Mouse (Mus musculus): Measurements from ENCODE around the gene Clic6. TPM values are rescaled to one million over a fixed set of nuclear protein-coding genes. Genes with fewer than 3 reads are reported as not detected.

The Clic6 gene
- 5.5 and 6.8 TPM in 2 replicates for polyA plus RNA-seq (2011; ENCODE audit: insufficient read depth, insufficient read length, low read depth, missing spikeins)

DNA sequence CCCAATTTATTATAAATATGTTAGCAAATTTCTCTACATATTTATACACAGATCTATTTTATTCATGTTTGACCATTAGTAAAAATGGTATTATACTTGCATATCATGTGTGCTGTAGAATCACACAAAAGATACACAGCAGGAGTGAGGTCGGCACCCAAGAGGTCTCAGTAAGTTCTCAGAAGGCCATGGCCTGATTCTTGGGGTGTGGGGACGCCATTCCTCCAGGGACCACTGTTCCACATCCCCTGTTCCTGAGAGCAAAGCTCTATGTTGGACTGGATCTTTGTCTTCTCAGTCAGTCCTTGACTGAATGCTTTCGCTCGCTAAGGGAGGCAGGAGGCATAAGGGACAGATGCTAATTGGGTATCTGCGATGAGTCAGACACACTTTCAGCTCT lies at the start of gene Clic6:
Clic6 (plus strand) TSS at position 301 of the 400 bp plus-strand sequence.
- Histone ChIP-seq H3K27me3 (ENCODE audit: control insufficient read depth, insufficient read depth, low read length, poor library complexity, severe bottlenecking) (no peaks in the 10 kb centered on the region), H3K9ac (ENCODE audit: low read depth, poor library complexity, severe bottlenecking) (no peak within 1 kb of the TSS), H3K4me3 (ENCODE audit: low read depth, low read length) (no peak within 1 kb of the TSS), H3K4me1 (ENCODE audit: control insufficient read depth, insufficient read depth, low read length) (no peaks in the 10 kb centered on the region), H3K9me3 (replicated peaks; ENCODE audit: control insufficient read depth, insufficient read depth, low read length, poor library complexity, severe bottlenecking) (no peaks in the 10 kb centered on the region), H3K27ac (ENCODE audit: insufficient read depth, low read length) (no peak within 1 kb of the TSS), H3K36me3 (ENCODE audit: control insufficient read depth, insufficient read depth, low read length, poor library complexity, severe bottlenecking) (no peaks in the 10 kb centered on the region)
- no peak for TF ChIP-seq EP300 (IDR thresholded peaks at IDR 0.05; ENCODE audit: insufficient read depth, low read depth, low read length)
- no peak for TF ChIP-seq POLR2A (IDR thresholded peaks at IDR 0.05; ENCODE audit: insufficient read depth, low read length)
- no peak for TF ChIP-seq CTCF (IDR thresholded peaks at IDR 0.05; ENCODE audit: low read depth, low read length)

- no peak overlapping the region for H3K9ac ChIP-seq (ENCODE audit: low read depth, poor library complexity, severe bottlenecking)
- no peak overlapping the region for H3K27ac ChIP-seq (ENCODE audit: insufficient read depth, low read length)
- no peaks in the 10 kb centered on the region for H3K4me1 ChIP-seq (ENCODE audit: control insufficient read depth, insufficient read depth, low read length)
- H3K27me3 ChIP-seq (ENCODE audit: control insufficient read depth, insufficient read depth, low read length, poor library complexity, severe bottlenecking), result no peaks in the 10 kb centered on the region
- H3K36me3 ChIP-seq (ENCODE audit: control insufficient read depth, insufficient read depth, low read length, poor library complexity, severe bottlenecking), result no peaks in the 10 kb centered on the region
- H3K9me3 ChIP-seq (replicated peaks; ENCODE audit: control insufficient read depth, insufficient read depth, low read length, poor library complexity, severe bottlenecking), result no peaks in the 10 kb centered on the region
- TF ChIP-seq EP300 (IDR thresholded peaks at IDR 0.05; ENCODE audit: insufficient read depth, low read depth, low read length), result no peak
- TF ChIP-seq CTCF (IDR thresholded peaks at IDR 0.05; ENCODE audit: low read depth, low read length), result no peak
- no peak for TF ChIP-seq POLR2A (IDR thresholded peaks at IDR 0.05; ENCODE audit: insufficient read depth, low read length)
- no peak overlapping the region for H3K4me3 ChIP-seq (ENCODE audit: low read depth, low read length)
Measured at GRCm38 (mm10) chr16:92439775-92440174, 45.8 kb upstream of the Clic6 start.

- H3K36me3 ChIP-seq (ENCODE audit: control insufficient read depth, insufficient read depth, low read length, poor library complexity, severe bottlenecking), result no peaks in the 10 kb centered on the region
- H3K27me3 ChIP-seq (ENCODE audit: control insufficient read depth, insufficient read depth, low read length, poor library complexity, severe bottlenecking), result no peaks in the 10 kb centered on the region
- no peak overlapping the region for H3K9ac ChIP-seq (ENCODE audit: low read depth, poor library complexity, severe bottlenecking)
- TF ChIP-seq POLR2A (IDR thresholded peaks at IDR 0.05; ENCODE audit: insufficient read depth, low read length) (no peak), CTCF (IDR thresholded peaks at IDR 0.05; ENCODE audit: low read depth, low read length) (no peak), EP300 (IDR thresholded peaks at IDR 0.05; ENCODE audit: insufficient read depth, low read depth, low read length) (no peak)
- H3K4me3 ChIP-seq (ENCODE audit: low read depth, low read length), result no peak overlapping the region
- no peak overlapping the region for H3K27ac ChIP-seq (ENCODE audit: insufficient read depth, low read length)
- no peaks in the 10 kb centered on the region for H3K4me1 ChIP-seq (ENCODE audit: control insufficient read depth, insufficient read depth, low read length)
- no peaks in the 10 kb centered on the region for H3K9me3 ChIP-seq (replicated peaks; ENCODE audit: control insufficient read depth, insufficient read depth, low read length, poor library complexity, severe bottlenecking)
Measured at GRCm38 (mm10) chr16:92440229-92440628, 45.3 kb upstream of the Clic6 start.

DNA sequence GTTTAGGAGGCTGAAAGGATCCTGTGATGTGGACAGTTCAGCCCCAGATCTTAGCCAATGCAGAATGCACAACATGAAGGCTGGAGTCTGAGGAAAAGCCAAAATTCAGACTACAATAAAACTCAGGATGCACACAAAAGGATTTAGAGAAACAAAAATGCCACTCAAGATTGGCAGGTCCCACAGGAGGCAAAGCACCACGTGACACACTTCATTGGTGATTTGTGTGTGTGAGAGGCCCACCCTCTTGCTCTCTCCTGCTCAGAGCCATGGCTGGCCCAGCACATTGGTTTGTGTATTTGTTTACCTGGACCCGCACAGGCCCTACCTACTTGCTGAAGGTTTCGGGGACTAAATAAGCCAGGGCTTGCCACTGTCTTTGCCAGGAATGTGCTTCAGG lies 44.3 kb upstream of the Clic6 start:
- H3K27me3 ChIP-seq (ENCODE audit: control insufficient read depth, insufficient read depth, low read length, poor library complexity, severe bottlenecking), result no peaks in the 10 kb centered on the region
- TF ChIP-seq POLR2A (IDR thresholded peaks at IDR 0.05; ENCODE audit: insufficient read depth, low read length), result no peak
- H3K4me1 ChIP-seq (ENCODE audit: control insufficient read depth, insufficient read depth, low read length), result no peaks in the 10 kb centered on the region
- no peak overlapping the region for H3K27ac ChIP-seq (ENCODE audit: insufficient read depth, low read length)
- no peak overlapping the region for H3K4me3 ChIP-seq (ENCODE audit: low read depth, low read length)
- no peaks in the 10 kb centered on the region for H3K36me3 ChIP-seq (ENCODE audit: control insufficient read depth, insufficient read depth, low read length, poor library complexity, severe bottlenecking)
- no peak overlapping the region for H3K9ac ChIP-seq (ENCODE audit: low read depth, poor library complexity, severe bottlenecking)
- H3K9me3 ChIP-seq (replicated peaks; ENCODE audit: control insufficient read depth, insufficient read depth, low read length, poor library complexity, severe bottlenecking), result no peaks in the 10 kb centered on the region

DNA sequence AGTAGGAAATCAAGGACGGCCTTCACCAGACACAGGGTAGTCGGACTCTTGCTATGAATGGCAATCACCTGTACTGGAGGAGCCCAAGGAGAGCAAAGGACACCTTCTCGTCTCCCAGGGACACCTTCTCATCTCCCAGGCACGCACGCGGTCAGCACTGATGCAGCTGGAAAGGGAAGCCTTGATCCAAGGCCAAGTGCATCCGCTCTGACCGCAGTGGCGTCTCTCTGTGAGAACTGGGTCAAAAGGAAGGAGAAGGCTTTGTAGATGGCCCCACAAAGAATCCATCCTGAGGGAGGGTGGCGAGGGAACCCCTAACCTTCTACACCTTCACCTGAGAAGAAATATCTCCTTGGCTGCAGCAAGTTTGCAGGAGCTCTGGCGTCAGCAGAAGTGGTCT lies 43.4 kb upstream of the Clic6 start:
- Histone ChIP-seq H3K9ac (ENCODE audit: low read depth, poor library complexity, severe bottlenecking) (no peak overlapping the region), H3K9me3 (replicated peaks; ENCODE audit: control insufficient read depth, insufficient read depth, low read length, poor library complexity, severe bottlenecking) (no peaks in the 10 kb centered on the region), H3K27ac (ENCODE audit: insufficient read depth, low read length) (no peak overlapping the region), H3K4me3 (ENCODE audit: low read depth, low read length) (no peak overlapping the region), H3K4me1 (ENCODE audit: control insufficient read depth, insufficient read depth, low read length) (no peaks in the 10 kb centered on the region), H3K36me3 (ENCODE audit: control insufficient read depth, insufficient read depth, low read length, poor library complexity, severe bottlenecking) (no peaks in the 10 kb centered on the region), H3K27me3 (ENCODE audit: control insufficient read depth, insufficient read depth, low read length, poor library complexity, severe bottlenecking) (no peaks in the 10 kb centered on the region)
- TF ChIP-seq EP300 (IDR thresholded peaks at IDR 0.05; ENCODE audit: insufficient read depth, low read depth, low read length), result no peak
- TF ChIP-seq POLR2A (IDR thresholded peaks at IDR 0.05; ENCODE audit: insufficient read depth, low read length), result no peak
- no peak for TF ChIP-seq CTCF (IDR thresholded peaks at IDR 0.05; ENCODE audit: low read depth, low read length)

GRCm38 (mm10) chr16:92442946-92443345 lies 42.6 kb upstream of the Clic6 start:
- no peaks in the 10 kb centered on the region for H3K9me3 ChIP-seq (replicated peaks; ENCODE audit: control insufficient read depth, insufficient read depth, low read length, poor library complexity, severe bottlenecking)
- no peaks in the 10 kb centered on the region for H3K36me3 ChIP-seq (ENCODE audit: control insufficient read depth, insufficient read depth, low read length, poor library complexity, severe bottlenecking)
- H3K27me3 ChIP-seq (ENCODE audit: control insufficient read depth, insufficient read depth, low read length, poor library complexity, severe bottlenecking), result no peaks in the 10 kb centered on the region
- H3K27ac ChIP-seq (ENCODE audit: insufficient read depth, low read length), result no peak overlapping the region
- no peak overlapping the region for H3K9ac ChIP-seq (ENCODE audit: low read depth, poor library complexity, severe bottlenecking)
- H3K4me3 ChIP-seq (ENCODE audit: low read depth, low read length), result no peak overlapping the region
- no peaks in the 10 kb centered on the region for H3K4me1 ChIP-seq (ENCODE audit: control insufficient read depth, insufficient read depth, low read length)
- TF ChIP-seq EP300 (IDR thresholded peaks at IDR 0.05; ENCODE audit: insufficient read depth, low read depth, low read length) (no peak), POLR2A (IDR thresholded peaks at IDR 0.05; ENCODE audit: insufficient read depth, low read length) (no peak), CTCF (IDR thresholded peaks at IDR 0.05; ENCODE audit: low read depth, low read length) (no peak)

All from ES-Bruce4 (cell line).